ENCODE assay signal across 10 mouse cellular contexts in the genomic region with DNA sequence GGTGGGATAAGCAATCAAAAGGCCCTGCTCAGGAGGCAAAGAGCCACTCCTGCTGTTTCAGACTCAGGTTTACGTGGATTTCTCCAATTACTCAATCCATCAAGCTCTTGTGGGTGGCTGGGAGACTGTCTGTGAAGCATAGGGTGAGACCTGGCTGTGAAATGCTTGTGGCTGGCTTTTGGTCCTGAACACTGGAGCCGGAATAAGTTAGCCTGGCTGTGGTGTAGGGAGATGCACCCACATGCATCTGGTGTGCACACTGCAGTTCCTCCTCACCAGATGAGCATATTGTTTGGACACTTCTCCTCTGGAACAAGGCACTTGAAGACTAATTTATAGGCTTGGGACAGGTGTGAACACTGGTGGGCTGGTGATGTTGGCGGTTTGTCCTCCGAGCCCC.
"Had no signal": no experiment of that assay in that cellular context is flagged by ENCODE, and none has a peak within 500 bp of the region (broad histone marks: within the 10 kb centered on the region; RNA-seq: fewer than 3 reads in every experiment).

No protein-coding gene starts in this region.

- H3K9ac ChIP-seq: kidney, embryonic 15.5 days; limb, embryonic 13.5 days; liver, embryonic 14.5 days; midbrain, embryonic 13.5 days had no signal

- H3K4me2 ChIP-seq: kidney, embryonic 15.5 days; limb, embryonic 13.5 days; midbrain, embryonic 13.5 days had no signal

- H3K4me1 ChIP-seq: kidney, embryonic 15.5 days; limb, embryonic 13.5 days had no signal

- DNase-seq: kidney, adult 2 months; lung, adult 18-20 months; thymus, adult 2 months; thymus, postnatal 36 days had no signal

- H3K27me3 ChIP-seq: limb, embryonic 13.5 days; midbrain, embryonic 13.5 days had no signal

- H3K27ac ChIP-seq: kidney, embryonic 15.5 days; limb, embryonic 13.5 days; liver, embryonic 14.5 days; midbrain, embryonic 13.5 days; stomach, postnatal 0 days had no signal

- H3K9me3 ChIP-seq: kidney, embryonic 15.5 days; limb, embryonic 13.5 days; midbrain, embryonic 13.5 days had no signal

- H3K36me3 ChIP-seq: kidney, embryonic 15.5 days; limb, embryonic 13.5 days; midbrain, embryonic 13.5 days had no signal

- H3K4me3 ChIP-seq: kidney, embryonic 15.5 days; limb, embryonic 13.5 days; midbrain, embryonic 13.5 days had no signal

- ATAC-seq: intestine, embryonic 16.5 days; midbrain, embryonic 13.5 days had no signal
